Mouse (Mus musculus) adrenal gland, postnatal 10 days (tissue): Measurements from ENCODE around the gene Nhsl1. TPM values are rescaled to one million over a fixed set of nuclear protein-coding genes. Genes with fewer than 3 reads are reported as not detected.

Source experiments
- DNase-seq: peaks from one replicate; pipeline ENCODE4 v3.0.0; 2021; ENCODE audit warnings: mixed read lengths
- total RNA-seq, 2 experiments: library from RNA; stranded (reverse); gene quantifications; 2 replicates each; pipeline ENCODE4 v1.2.3; 2021

Nhsl1 gene
- total RNA-seq, 2 experiments from 2014 or later, result 7.3 to 8.1 TPM

DNA sequence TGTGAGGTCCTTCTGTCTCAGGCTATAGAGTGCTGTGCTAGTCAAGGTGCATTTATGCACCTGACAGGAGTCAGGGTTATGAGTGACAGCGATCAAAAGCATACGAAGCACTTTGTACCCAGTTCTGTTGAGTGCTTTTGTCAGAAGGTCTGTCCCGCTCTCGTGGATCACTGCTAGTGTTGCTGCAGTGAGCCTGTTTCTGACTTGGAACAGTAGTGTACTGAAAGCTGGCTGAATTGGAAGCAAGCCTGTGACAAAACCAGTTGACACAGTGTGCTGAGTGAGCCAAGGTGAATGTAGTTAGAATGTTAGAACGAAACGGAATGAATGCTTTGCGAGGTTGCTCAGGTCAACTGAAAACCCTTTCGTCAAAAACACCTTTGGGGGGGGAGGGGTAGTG lies 82.2 kb downstream of the Nhsl1 start:
- DNase-seq, result no peak

DNA sequence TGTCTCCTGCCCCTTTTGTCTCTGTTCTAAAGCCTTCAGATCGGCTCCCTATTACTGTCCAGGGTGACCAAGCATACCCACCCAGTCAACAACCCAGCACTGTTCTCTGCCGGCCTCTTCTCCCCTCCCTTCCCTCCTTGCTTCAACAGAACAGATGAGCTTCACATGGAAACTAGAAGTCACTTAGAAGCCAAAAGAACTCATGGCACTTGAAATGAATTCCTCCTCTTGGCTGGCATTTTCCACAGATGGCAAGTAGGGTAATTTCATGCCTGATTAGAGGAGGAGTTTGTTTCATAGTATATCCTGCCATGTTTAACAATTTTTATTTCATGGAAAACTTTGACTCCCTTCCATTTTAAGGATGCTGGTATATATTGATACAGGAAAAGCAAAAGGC lies 85.2 kb downstream of the Nhsl1 start:
- no peak for DNase-seq

DNA sequence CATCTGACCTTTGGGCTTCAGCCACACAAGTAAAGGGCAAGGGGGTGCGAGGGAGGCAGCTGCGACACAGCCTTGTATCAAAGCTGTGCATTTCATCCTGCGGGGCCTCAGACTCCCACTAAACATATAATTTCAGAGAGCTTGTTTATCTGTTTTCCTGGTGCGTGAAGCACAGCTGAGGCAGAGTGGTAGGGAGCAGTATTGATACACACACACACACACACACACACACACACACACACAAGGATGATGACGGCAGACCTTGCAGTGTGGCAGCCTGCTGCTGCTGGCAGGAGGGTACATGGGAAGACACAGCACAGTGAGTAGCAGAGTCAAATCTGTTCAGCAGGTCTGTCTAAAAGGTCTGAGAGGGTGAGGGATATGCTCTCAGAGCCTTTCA lies 85.9 kb downstream of the Nhsl1 start:
- DNase-seq, result no peak

DNA sequence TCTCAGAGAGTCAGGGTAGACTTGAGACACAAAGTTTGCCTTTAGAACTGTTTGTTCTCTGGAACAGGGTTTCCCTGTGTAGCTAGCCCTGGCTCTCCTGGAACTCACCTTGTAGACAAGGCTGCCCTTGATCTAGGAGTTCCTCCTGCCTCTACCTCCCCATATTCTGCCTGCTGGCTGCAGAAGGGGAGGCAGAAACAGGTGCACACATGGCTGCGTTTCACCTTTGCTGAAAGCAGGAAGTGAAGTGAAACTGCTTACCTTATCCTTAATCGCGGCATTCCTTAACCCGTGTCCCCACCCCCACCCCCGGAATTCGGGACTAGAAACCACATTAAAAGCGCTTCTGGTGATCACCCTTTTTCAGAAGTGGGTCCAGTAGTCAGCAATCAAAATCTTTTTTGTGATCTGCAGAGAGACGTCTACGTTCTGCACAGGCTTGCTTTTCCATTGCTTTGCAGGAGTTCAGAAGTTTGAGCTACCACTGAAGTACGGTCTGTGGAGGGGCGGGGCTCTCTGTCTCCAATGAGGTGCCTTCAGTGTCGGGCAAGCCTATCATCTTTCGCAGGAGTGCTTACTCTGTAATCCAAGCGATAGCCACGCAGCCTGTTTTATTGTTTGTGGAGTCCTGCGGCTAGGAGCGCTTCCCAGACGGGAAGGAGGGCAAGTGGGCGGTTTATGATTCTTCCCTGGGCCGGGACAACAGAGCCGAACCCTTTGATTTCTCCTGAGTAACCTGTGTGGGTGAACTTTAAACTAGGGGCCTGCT lies 88.5 kb downstream of the Nhsl1 start:
- peak; percentile 86 for DNase-seq

DNA sequence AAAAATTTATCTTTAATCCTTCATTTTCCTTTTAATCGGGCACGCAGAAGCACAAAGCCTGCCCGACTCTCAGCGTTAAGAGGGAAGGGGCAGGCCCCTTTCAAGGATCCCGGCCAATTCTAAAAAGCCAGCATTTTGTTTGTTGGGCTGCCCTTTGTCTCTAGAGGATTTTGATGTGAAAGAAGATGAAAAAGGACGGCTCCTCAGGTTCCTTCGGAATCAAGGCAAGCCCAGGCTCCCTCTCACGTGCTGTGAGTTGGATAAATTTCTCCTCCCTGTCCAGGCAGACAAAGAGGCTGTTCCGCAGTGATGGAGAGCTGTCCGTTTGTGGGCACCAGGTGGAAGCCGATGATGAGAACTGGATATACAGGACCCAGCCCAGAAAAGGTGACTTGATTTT lies 89.3 kb downstream of the Nhsl1 start:
- DNase-seq, result no peak

DNA sequence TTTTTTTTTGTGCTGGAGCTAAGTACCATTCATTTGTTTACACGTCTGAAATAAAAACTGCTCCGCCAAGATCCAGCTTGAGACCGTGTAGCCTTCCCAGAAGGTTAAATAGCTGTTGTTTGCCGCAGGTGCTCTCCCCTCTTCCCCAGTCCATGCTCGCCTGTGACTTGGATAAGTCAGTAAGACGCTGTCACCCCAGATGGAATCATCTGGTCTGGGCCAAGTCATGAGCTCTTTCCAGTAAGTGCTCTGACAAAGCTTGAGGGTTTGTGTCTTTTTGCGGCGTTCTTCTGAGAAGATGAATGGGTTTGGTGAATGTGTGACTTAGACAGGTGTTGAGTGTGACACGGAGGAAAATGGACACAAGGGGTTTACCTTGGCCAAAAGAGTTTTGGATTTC lies 89.8 kb downstream of the Nhsl1 start:
- DNase-seq, result no peak

DNA sequence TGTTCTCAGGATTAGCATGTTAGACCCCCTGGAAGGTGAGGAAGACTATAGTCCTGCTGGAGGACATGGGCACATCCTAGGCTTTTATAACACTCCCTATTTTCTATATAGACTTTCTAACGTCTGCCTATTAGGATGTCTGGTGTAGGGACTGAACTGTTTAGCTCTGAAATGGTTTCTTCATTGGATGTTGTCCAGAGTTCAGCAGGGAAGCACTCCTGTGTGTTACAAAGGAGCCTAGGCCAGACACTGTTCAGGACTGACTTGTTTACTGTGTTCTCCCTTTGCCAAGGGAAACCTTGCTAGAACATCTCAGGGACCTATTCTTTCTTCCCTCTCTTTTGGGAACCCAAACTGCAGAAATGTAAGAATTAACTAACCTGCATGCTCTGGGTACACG lies 90.3 kb downstream of the Nhsl1 start:
- no peak for DNase-seq

DNA sequence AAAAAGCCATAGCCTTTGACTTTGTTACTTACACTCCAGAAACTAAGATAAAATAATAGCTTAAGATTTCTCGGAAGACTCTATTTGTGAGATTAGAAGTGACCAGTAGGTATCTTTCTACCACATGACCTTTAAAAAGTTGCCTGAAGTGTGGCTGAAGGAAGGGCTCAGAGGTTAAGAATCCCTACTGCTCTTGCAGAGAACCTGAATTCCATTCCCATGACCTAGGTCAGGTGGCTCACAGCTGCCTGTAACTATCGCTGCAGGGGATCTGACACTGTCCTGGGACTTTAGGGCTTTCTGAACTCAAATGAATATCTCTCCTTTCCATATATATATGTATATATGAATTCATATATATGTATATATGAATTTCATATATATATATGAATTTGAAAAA lies 92.5 kb downstream of the Nhsl1 start:
- DNase-seq, result no peak

DNA sequence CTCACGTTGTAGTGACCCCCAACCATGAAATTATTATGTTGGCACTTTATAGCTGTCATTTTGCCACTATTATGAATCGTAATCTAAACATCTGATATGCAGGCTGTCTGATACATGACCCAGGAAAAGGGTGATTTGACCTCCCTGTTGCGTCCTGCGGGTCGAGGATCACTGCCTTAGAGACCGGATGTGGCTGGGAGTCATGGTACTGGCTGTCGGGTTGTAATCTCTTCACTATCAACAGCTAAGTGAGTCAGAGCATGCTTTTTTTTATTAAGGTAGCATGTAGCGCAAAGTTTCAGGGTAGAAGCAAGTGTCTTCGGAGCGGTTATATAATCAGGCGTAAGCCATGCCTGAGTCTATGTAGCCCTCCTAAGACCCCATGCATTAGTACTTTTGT lies 97.2 kb downstream of the Nhsl1 start:
- DNase-seq, result no peak

DNA sequence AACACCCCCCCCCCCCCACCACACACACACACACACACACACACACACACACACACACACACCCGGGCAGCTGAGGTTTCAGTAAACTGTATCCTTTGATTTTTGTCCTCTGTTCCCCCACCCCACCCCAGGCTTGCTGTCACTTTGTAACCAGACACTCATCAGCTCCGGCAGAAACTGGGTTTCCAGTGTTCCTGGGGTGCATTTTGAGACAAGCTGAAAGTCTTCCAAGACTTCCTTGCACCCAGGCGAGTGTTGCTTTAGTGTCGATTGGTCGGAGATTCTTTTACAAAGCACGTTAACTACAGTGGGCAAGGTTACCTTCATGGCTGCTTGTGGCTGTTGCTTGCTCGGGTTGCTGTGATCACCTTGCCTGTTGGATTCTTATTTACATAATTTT lies 99.4 kb downstream of the Nhsl1 start:
- DNase-seq, result no peak

DNA sequence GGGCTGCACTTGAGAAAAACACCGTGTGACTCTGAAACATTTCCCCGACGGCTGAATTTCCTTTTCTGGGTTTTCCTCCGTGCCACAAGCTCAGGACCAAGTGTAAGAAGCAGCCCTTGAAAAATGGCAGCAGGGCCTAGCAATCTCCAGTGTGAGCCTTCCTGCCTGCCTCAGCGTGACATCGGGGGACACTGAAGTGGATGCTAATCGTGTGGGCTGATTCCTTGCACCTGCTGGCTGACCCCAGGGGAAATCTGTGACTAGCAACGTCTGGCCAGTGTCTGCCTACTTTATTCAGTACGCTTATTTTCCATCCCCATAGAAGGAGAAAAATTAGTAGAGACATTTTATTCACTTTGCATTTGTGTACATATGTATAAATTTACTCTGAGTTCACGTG lies 100.7 kb downstream of the Nhsl1 start:
- DNase-seq, result no peak

DNA sequence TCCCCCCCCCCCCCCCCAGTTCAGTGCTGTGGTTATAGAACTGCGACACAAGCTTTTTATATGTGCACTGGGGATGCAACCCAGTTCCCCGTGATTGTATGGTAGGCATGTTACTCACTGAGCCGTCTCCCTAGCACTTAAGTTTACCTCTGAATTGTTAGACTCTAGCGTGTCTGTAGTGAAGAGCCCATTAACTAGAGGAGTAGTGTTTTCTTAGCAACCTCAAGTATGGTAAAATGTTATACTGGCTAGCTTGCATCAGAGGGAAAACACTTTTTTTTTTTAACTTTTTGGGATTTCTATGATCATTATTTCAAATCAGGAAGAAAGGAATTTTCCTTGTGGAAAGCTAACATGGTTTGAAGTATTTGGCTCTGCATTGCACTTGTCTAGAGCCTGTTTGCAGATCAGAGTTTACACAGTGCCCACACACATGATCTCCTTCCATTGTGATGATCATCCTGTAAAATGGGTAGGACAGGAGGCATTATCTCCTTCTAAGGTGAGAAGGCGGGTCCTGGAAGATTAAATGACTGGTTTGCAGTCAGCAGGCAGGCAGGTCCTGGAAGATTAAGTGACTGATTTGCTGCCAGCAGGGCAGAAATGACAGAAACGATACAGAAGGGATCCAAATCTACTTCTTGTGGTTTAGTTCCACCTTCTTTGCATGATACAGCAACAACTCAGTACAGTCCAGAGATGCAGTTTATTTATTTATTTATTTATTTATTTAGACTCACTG lies 101.6 kb downstream of the Nhsl1 start:
- no peak for DNase-seq

DNA sequence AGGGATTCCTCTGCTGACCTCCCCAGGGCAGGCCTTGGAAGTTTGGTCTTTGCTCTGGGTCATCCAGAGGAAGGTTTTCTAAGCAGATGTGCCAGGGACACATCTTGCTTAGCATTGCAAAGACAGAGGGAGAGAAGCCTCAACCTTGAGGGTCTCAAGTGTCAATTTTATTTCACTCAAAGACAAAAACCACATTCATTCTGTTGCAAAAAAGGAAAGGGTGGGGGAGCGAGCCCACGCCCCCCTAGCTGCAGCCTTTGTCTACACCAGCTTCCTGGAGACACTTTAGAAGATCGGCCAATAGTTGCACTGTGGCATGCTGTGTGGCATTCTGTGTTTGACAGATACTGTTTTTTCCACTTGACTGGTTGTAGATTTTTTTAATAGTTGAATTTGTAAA lies 104.2 kb downstream of the Nhsl1 start:
- DNase-seq, result no peak

DNA sequence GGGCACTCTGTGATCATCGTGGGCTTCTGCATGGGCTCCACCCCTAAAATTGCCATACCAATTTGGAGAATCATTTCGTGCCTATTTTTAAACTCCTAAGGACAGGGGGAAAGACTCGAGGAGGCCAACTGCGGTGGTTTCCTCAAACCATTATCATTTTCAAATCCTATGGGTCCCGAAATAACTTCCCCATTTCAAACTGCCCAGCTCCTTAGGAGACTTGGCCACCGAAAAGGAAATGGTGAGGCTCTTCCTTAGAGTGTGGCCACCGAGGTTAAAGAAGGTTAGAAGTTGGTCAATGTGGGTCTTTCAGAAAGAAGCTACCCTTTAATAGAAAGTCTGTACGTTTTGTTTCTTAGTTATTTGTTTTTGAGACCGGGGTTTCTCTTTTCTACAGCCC lies 104.8 kb downstream of the Nhsl1 start:
- no peak for DNase-seq

DNA sequence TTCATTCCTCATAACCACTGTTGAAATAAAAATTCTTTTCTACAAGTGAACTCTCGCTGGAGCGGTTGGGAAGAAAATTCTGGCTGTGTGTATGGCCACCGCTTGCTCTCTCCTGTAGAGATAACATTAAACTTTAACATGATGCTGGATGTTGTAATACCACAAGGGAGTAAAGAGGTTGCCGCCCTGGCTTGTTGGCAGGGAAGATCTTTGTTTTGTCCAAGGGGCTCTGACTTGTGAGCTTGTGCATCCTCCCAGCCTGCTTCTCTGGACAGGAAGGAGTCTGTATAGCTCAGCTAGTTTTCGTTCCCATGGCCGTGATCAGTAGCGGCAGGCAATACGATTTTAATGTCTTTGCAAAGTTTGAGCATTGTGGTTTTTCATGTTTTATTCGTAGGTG lies 109.1 kb downstream of the Nhsl1 start:
- peak; percentile 9 for DNase-seq

DNA sequence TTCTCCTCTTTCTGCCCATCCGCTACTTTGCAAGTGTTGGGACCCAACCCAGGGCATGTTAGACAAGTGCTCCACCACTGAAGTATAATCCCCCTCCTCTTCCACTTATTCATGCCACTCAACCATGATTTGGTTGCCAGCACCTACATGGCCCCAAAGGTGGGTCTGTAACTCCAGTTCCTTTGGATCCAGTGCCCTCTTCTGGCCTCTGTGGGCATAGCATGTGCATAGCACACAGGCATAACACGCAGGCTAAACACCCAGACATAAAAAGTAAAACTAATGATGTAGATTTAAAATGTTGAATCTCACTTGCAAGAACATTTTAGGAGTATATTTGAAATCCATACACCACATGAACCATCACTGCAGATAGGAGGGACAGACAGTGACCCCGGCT lies 110.7 kb downstream of the Nhsl1 start:
- DNase-seq, result no peak

DNA sequence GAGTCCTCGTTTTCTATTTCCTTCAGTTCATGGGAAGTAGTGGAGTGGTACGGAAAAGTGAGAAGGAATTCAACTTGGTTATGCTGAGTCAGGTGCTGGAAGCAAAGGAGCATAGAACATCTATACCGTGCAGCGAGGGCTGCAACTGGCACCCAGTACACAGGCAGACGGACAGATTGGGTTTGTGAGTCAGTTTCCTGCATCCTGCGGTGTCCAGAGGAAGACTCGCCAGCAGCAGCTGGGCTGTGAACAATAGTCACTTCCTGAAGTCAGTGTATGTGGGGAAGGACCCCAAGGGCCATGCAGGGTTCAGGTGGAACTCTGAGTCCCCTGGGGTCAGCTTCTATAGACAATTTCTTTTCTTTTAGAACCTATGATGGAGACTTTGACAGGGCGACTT lies 111.4 kb downstream of the Nhsl1 start:
- no peak for DNase-seq

DNA sequence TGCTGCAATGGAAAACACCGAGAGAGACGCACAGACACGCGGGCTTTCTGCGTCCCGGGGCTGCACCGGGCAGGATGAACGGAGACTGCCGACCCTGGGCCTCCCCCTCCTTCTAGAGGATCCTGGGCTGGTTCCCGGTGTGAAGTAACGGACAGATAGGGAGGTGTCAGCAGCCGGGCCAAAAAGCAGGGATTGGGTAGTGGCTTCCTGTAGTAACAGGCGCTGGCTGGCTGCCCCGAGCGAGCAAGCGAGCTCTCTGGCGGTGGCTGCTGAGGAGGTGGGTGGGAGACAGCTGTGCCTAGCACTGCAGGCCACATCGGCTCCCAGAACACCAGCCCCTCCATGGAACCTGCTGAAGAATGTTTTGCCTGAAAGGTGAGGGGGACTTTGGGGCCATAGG lies 112.2 kb downstream of the Nhsl1 start:
- peak; percentile 84 for DNase-seq

DNA sequence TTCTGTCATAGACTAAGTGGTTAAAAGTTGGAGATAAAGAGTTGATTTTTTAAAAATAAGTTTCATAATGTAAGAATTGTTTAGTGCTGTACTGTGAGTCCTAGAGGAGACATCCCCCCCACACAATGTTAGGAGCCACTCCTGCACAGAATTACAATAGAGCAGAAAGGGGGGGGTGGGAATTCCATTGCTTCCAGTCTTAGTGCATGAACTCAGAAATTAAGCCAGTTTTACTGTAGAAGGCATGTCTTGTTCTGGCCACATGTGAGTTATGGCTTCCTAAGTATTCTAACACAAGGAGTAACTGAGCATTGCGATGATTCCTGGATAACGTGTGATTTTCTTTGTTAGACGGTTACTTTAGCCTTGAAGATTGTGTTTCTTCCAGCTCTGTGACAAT lies 112.8 kb downstream of the Nhsl1 start:
- DNase-seq, result no peak

DNA sequence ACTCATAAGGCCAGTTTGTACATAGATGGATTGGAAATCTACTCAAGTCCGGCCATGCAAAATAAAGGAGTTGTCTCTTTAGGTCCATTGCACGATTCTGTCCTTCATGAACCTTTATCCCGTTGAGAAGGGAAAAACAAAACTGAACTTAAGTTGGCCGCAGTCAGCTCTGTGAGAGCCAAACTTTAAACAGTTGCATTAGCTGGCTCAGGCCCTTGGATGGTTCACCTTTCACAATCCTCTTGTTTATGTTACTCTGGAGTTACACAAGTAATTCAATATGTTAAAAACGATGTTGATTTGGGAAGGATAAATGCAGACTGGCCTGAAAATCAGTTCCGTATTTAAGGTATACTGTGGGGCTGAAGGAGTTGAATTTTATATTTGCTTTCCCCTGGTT lies 116.7 kb downstream of the Nhsl1 start:
- no peak for DNase-seq

DNA sequence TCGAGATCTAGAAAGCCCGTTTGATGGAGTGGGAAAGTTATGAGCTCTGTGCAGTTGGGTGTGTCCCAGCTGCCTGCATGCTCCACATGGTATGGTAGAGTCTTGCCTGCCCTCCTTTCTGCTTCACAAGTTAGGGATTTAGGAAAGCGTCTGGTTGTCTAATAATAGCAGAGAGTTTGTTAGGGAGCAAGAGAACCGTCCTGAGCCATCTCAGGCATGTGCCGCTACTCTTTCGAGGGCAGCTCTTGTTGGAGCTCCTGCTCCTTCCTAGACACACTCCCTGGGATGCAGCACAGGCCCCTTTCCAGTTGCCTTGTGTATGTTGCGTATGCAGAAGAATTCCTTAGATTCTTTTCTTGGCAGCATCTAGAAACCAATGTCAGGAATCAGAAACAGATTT lies 117.2 kb downstream of the Nhsl1 start:
- DNase-seq, result no peak

DNA sequence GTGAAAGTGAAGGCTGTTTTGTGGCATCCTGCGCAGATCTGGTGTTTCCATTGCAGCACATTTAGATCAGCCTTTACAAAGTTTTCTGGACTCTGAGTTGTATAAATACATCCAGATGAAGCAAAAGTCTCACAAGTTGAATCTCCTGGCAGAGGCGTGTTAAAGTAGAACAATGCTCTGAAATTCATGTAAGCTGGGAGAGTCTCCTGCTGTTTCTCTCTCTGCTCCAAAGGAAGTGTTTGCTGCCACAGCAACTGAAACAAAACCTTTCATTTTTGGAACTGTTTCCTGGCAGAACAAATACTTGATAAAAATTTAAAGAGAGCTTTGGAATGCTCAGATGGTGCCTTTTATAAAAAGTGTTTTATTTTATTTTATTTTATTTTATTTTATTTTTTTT lies 118.8 kb downstream of the Nhsl1 start:
- DNase-seq, result no peak

DNA sequence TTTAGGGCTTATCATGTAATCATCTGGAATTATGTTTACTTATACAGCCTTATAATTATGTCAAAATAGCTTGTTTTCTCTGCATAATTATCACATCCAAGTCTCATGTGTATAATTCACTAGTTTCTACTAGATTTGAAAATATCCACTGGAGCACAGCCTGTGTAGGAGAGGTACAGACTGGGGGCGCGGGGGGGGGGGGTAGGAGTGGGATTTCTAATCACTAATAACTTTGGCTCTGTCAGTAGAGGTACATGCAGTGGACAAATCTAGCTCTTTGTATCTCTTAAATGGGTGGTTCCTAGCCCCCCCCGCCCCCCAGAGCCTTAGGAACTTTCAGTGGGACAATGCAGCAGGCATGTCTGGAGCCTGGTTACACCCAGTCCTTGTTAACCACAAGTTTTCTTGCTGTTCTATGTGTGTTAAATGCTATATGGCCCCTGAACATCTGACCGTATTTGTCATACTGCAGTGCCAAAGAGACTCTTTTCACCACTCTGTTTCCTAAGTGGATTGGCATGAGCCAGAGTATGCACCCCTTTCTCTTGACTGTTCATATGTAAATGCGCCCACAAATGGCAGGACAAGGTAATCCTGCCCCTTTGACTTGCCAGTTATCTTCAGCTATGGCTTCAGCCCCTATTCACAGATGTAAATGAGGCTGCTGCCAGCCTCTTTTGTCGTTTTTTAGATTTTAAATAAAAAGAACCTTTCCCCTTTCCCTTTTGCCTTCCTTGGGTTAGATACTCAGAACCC lies 127.0 kb downstream of the Nhsl1 start:
- no peak for DNase-seq
